Mouse (Mus musculus): ENCODE results near the gene Adgrg2. TPM values are rescaled to one million over a fixed set of nuclear protein-coding genes. Genes with fewer than 3 reads are reported as not detected.
A peak's percentile ranks its signal among the peaks of the same experiment; 100 is the strongest.

Gene Adgrg2
- polyA plus RNA-seq, 1 experiment from 2014 or later = 1.8 TPM

DNA sequence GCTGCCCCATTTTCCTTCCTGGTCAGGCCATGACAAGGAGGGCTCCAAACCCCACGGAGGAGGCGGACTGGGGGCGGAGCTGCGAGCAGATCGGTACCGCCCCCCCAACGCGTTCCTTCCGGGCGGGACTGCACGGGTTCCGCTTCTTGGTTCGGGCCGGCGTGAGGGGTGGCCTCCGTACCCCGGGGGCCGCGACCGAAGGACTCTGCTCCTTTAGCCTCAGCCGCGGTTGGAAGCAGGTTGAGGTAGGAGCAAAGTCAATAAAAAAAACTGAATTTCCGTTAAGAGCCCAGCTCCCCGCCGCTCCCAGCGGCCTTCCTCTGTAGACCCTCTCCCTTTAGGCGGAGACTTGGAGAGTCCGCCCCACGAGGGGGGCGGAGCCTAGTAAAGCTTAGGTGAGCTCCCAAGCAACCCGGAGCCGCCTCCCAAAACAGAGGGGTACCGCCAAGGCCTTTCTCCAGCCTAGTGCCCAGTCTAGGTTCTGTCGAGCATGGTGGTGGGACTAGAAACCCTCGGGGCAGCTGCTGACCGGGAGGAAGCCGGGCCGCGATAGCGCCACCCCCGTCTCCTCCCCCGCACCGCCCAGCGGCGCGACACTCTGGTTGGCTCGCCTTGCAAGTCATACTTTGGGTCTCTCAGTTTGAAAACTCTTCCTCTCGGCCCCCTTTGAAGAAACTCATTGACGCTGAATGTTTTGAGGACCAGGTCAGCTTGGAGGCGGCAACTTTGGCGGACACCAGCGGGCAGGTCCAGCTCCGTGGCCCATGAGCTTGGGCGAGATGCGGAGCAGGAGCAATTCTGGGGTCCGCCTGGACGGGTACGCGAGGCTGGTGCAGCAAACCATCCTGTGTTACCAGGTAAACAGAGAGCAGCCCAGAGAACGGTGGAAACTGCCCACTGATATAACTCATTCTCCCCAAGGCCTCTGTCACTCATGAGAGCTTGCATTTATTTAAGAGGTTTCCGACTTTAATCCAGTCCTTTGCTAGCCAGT, 111.9 kb downstream of the Adgrg2 start, which contains the start of gene Phka2:
Gene Phka2, plus strand, starts transcription at position 119 of the 994 bp plus-strand sequence.
- DNase-seq = peak; percentile 88
- H3K36me3 ChIP-seq (ENCODE audit: insufficient read depth) = no peaks in the 10 kb centered on the region
- peak; percentile 98 for ATAC-seq (ENCODE audit: insufficient read depth)
- H3K4me2 ChIP-seq = peak within 1 kb of the TSS; percentile 62
- H3K27ac ChIP-seq (ENCODE audit: low read depth) = peak within 1 kb of the TSS; percentile 90
- 12% methylated on average over 56 of the region's 61 CpGs for WGBS
- TF ChIP-seq CTCF (IDR thresholded peaks at IDR 0.05; ENCODE audit: low read depth) = no peak
- no peaks in the 10 kb centered on the region for H3K4me1 ChIP-seq (ENCODE audit: insufficient read depth)
- H3K4me3 ChIP-seq (ENCODE audit: low read depth, low read length) = peak within 1 kb of the TSS; percentile 50
- peak within 1 kb of the TSS; percentile 48 for H3K9ac ChIP-seq
- H3K27me3 ChIP-seq (ENCODE audit: insufficient read depth, low read length) = peaks cover 14% of the 10 kb centered on the region; the same call in 1 of the 2 replicates
- H3K9me3 ChIP-seq (ENCODE audit: low read depth, low read length) = no peaks in the 10 kb centered on the region

DNA sequence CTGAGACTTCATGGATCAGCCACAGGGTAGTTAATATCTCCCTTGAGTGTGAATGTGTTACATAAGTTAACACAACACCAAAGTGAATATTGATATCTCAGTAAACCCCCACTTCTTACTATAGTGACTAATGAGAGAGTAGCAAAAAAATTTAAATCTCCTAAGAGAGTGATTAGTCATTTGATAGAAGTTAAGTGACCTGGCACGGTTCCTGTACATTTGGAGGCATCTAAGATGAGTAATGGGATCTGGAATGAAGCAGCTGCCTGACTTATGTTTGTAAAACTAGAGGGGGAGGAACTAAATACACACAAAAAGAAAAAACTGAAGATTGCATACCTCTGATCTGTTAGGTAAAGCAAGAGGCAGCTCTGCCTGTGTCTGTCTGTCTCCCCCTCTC, 118.6 kb downstream of the Adgrg2 start:
- Histone ChIP-seq H3K27me3 (ENCODE audit: insufficient read depth, low read length) (no peaks in the 10 kb centered on the region), H3K9me3 (ENCODE audit: low read depth, low read length) (no peaks in the 10 kb centered on the region), H3K4me2 (no peak overlapping the region), H3K27ac (ENCODE audit: low read depth) (no peak overlapping the region), H3K36me3 (ENCODE audit: insufficient read depth) (no peaks in the 10 kb centered on the region), H3K4me3 (ENCODE audit: low read depth, low read length) (no peak overlapping the region), H3K9ac (no peak overlapping the region), H3K4me1 (ENCODE audit: insufficient read depth) (no peaks in the 10 kb centered on the region)
- DNase-seq (no peak), ATAC-seq (ENCODE audit: insufficient read depth) (no peak)
- WGBS = 19% methylated on average over 1 of the region's 1 CpGs
- no peak for TF ChIP-seq CTCF (IDR thresholded peaks at IDR 0.05; ENCODE audit: low read depth)

DNA sequence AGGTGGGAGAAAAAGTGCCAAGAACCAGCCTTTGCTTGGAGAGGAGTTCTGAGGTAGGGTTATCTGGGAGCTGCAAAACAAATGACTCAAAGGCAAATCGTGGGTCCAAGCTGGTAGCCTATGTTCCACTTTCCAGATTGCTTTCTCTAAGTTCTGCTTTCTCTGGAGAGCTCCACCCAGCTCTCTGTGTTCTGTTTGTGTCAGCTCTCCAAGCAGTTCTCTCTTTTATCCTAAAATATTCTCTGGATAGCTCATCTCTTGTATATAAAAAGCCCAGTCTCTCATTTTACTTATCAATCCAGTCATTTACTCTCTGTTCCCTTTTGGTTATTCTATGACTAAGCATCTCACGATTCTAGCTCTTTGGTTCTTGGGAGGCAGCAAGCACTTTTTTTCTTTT, 119.7 kb downstream of the Adgrg2 start:
- ATAC-seq (ENCODE audit: insufficient read depth) = no peak
- Histone ChIP-seq H3K9me3 (ENCODE audit: low read depth, low read length) (no peaks in the 10 kb centered on the region), H3K27ac (ENCODE audit: low read depth) (no peak overlapping the region), H3K4me1 (ENCODE audit: insufficient read depth) (no peaks in the 10 kb centered on the region), H3K36me3 (ENCODE audit: insufficient read depth) (no peaks in the 10 kb centered on the region), H3K4me2 (no peak overlapping the region), H3K9ac (no peak overlapping the region), H3K27me3 (ENCODE audit: insufficient read depth, low read length) (no peaks in the 10 kb centered on the region), H3K4me3 (ENCODE audit: low read depth, low read length) (no peak overlapping the region)
- 45% methylated on average over 2 of the region's 2 CpGs for WGBS
- no peak for DNase-seq
- TF ChIP-seq CTCF (IDR thresholded peaks at IDR 0.05; ENCODE audit: low read depth) = no peak

DNA sequence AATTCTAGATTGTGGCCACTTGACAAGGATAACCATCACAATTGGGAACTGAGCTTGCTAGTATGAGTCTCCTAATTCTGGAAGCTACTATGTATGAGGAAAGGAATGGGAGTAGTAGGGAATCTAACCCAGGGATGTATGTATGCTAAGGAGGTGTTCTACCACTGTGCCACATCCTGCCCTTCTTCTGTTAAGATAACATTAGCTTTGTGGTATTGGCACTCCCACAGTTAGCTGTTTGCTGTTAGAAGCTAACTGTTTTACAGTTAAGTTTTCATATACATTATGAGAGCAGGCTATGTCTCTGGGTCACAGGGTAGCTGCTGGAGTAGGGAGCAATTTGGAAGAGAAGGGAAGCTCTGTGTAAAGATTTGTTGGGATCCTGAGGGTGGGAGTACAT, 125.5 kb downstream of the Adgrg2 start:
- no peak for ATAC-seq (ENCODE audit: insufficient read depth)

DNA sequence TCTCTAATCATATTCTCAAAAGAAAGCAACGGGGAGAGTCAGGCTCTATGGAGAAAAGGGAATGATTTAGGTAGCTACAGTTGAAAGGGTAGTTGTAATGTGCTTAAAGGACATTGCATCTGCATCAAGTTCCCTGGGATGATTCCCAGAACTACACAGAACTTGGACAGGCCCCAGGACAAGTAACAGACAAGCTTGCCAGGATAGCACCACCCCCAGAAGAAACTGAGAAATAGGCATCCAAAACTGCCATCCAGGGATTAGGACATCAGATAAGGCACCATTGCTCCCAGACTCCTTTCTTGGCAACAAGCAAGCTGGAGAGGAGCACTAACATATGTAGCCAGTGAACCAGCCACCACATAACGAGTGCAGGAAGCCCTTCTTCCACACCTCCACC, 152.3 kb downstream of the Adgrg2 start:
- Histone ChIP-seq H3K4me3 (ENCODE audit: low read depth, low read length) (no peak overlapping the region), H3K4me2 (no peak overlapping the region), H3K27me3 (ENCODE audit: insufficient read depth, low read length) (no peaks in the 10 kb centered on the region), H3K36me3 (ENCODE audit: insufficient read depth) (no peaks in the 10 kb centered on the region), H3K4me1 (ENCODE audit: insufficient read depth) (no peaks in the 10 kb centered on the region), H3K9ac (no peak overlapping the region), H3K9me3 (ENCODE audit: low read depth, low read length) (no peaks in the 10 kb centered on the region), H3K27ac (ENCODE audit: low read depth) (no peak overlapping the region)
- WGBS = 70% methylated on average over 2 of the region's 2 CpGs
- no peak for DNase-seq
- no peak for TF ChIP-seq CTCF (IDR thresholded peaks at IDR 0.05; ENCODE audit: low read depth)
- ATAC-seq (ENCODE audit: insufficient read depth) = no peak

More for the DNA sequence above, 125.5 kb downstream of the Adgrg2 start:
- Histone ChIP-seq H3K4me1 (ENCODE audit: insufficient read depth) (no peaks in the 10 kb centered on the region), H3K27ac (ENCODE audit: low read depth) (no peak overlapping the region), H3K27me3 (ENCODE audit: insufficient read depth, low read length) (no peaks in the 10 kb centered on the region), H3K9ac (no peak overlapping the region), H3K9me3 (ENCODE audit: low read depth, low read length) (no peaks in the 10 kb centered on the region), H3K4me3 (ENCODE audit: low read depth, low read length) (no peak overlapping the region), H3K36me3 (ENCODE audit: insufficient read depth) (no peaks in the 10 kb centered on the region), H3K4me2 (no peak overlapping the region)
- DNase-seq = no peak
- no peak for TF ChIP-seq CTCF (IDR thresholded peaks at IDR 0.05; ENCODE audit: low read depth)

Other genes starting within 250 kb of the Adgrg2 start
- gene Phka2, start 111.5 kb downstream of the Adgrg2 start, polyA plus RNA-seq (2014; fragmentation: Nextera tagmentation; extraction: Ambion mirVana) = 15.1 and 15.6 TPM in 2 replicates

All from lung, embryonic 14.5 days (tissue).